Mouse (Mus musculus) inflammation-experienced regulatory T-cells, adult 6 months (primary cell): Measurements from ENCODE around the gene AI837181. TPM values are rescaled to one million over a fixed set of nuclear protein-coding genes. Genes with fewer than 3 reads are reported as not detected.
A peak's percentile ranks its signal among the peaks of the same experiment; 100 is the strongest.

Experiments used
- ATAC-seq: one replicate; pipeline ENCODE4 v1.8.0; 2017
- polyA plus RNA-seq, 3 experiments: library from polyadenylated mRNA; unstranded; fragments of 100-300 nt; shearing (Covaris generic); gene quantifications; one replicate each; pipeline ENCODE4 v1.2.1; 2017

The AI837181 gene
- polyA plus RNA-seq, 3 experiments from 2014 or later, result 14.5 to 28.0 (median 21.2) TPM

GRCm38 (mm10) chr19:5447515-5448353, 22.8 kb downstream of the AI837181 start, which contains the start of gene Fosl1:
Gene Fosl1, plus strand, starts transcription at chr19:5447547.
- peak; percentile 92 for ATAC-seq

- no peak for ATAC-seq
Observed at GRCm38 (mm10) chr19:5448354-5449150, 23.6 kb downstream of the AI837181 start.

GRCm38 (mm10) chr19:5449673-5450072, 24.7 kb downstream of the AI837181 start:
- no peak for ATAC-seq

- ATAC-seq, result no peak
Observed at GRCm38 (mm10) chr19:5451766-5452165, 26.8 kb downstream of the AI837181 start.

DNA sequence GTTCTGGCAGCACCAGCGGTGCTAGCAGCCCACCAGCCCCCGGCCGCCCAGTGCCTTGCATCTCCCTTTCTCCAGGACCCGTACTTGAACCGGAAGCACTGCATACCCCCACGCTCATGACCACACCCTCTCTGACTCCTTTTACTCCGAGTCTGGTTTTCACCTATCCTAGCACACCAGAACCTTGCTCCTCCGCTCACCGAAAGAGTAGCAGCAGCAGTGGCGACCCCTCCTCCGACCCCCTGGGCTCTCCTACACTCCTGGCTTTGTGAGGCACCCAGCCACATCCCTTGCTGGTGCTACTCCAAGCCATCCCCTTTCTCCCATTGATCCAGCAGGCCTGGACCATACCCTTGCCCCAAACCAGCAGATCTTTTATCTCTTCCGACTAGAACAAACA, 30.1 kb downstream of the AI837181 start:
- ATAC-seq, result no peak

GRCm38 (mm10) chr19:5455568-5455967, 30.6 kb downstream of the AI837181 start:
- ATAC-seq, result no peak

DNA sequence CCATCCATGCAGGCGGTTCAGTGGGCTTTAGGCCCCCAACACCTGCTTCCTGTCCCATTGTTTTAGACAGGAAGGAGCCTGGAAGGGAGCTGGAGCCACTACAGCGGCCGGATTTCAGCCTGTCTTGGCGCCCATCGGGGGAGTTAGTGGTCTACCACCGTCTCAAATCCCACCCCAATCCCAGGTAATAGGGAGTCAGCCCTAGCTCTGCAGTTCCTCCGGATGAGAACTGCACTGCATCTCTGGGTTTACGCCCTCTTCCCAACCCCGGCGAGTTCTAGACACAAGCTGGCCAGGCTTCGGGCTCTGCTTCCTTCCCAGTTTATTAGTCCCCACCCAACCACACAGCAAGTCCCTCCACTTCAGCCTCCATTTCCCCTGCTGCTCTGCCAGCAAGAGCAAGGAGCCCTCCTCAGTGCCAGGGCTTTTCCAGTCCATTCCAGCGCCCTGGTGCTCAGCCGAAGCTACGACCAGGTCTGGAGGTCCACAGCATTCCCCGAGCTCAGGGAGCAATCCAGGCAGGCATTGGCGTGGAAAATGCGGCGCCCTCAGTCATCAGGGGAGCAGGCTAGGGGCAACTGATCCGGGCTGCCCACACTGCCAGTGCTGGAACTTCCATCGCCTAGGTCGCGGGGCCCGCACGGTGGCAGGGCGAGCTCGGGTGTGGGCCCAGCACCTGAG, 31.4 kb downstream of the AI837181 start:
- ATAC-seq, result no peak

DNA sequence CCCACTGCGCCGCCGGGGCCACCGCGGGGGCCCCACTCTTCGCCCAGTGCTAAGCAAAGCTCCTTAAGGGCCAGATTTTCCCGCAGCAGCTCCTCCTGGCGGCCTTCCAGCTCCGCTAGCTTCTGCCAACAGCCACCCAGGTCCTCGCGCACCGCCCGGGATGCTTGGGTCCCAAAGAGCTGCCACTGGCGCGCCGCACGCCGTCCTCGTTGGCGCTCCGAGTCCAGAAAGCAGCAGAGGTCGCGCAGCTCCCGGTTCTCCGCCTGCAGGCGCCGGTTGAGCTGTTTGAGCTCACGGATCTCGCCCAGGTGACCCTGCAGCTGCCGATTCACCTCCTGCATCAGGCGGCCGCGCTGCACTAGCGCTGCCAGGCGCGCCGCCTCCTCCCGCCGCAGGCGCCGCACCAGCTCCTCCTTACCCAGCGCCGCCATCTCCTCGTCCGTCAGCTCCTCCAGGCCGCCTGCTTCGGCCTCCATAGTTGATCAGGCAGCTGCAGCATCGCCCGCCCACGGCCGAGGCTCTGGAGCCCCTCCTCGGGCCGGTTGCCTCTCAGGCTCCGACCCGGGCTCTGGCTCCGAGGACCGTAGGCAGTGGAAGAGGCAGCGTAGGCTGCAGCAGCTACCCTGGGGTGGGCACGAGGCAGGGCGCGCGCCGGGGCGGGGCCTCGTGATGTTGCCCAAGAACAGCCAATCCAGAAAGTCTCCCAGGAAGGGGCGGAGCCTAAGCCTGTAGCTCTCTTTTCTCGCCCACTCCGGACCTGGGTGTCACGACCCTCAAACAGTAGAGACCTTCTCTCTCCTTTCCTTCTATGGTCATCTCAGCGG, 32.2 kb downstream of the AI837181 start:
- ATAC-seq, result peak; percentile 90

DNA sequence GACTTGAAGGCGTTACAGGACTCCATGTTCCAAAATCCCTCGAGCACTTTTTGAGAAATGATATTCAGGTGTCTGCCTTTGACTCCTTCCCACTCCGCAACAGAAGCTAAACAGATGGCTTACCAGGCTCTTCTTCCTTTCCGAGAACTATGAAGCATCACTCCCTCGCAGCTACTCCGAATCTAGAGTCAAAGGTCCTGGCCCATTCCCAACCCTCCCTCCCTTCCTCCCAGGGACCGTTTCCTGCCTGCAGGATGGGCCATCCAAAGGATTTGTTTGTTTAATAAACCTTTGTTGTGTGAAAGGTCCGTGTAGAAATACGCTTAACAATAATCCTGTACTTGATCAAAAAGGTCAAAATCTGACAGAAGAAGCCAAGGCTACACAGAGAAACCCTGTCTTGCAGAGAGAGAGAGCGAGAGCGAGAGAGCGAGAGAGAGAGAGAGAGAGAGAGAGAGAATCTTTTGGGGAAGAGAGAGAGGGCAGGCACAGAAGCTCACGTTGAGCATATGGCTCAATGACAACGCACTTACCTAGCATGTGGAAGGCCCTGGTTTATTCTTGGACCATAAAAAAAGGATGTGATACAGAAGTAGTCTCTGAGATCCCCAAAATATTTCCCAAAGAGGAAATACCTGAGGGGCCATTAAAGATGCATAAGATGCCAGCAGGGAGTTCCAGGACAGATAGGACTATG, 33.0 kb downstream of the AI837181 start, which contains the start of gene Ccdc85b:
Ccdc85b (minus strand) TSS at position 149 of the 697 bp plus-strand sequence.
- peak; percentile 7 for ATAC-seq

DNA sequence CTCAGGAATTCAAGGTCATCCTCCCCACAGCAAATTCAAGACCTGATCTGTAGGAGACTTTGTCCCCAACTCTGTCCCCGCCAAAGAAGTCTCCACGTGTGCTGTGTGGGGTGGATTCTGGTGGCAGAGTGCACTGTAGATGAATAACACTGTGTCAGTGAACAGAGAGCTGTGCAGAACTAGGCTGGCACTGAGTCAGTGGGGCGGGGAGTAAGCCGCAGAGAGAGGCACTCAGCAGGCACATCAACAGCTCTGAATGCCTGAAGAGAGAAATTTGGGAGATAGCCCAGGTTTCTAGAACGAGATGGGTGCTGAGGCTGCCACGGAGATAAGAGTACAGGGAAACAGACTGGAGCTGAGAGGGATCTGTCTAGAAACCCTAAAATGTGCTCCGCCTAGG, 34.1 kb downstream of the AI837181 start:
- no peak for ATAC-seq

GRCm38 (mm10) chr19:5459896-5460295, 35.0 kb downstream of the AI837181 start:
- no peak for ATAC-seq

- ATAC-seq, result peak; percentile 60
Observed at GRCm38 (mm10) chr19:5460465-5460911, 35.5 kb downstream of the AI837181 start, which contains the start of gene Fibp. Gene Fibp, plus strand, starts transcription at chr19:5460615.

DNA sequence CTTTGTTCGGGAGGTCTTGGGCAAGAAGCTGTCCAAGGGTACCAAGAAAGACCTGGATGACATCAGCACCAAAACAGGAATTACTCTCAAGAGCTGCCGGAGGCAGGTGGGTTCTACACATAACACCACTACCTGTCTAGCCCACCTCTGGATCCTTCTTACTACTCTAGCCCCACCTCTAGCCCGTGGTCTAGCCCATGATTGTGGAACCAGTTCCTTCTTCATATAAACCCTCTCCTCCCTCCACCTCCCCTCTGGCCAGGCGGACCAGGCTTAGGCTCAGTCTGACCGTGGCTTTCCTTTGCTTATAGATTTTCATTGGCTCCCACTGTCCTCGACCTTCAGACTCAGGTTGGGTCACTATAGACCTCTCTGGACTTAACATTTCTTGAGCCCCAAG, 36.5 kb downstream of the AI837181 start:
- no peak for ATAC-seq

- no peak for ATAC-seq
Observed at GRCm38 (mm10) chr19:5463212-5463611, 38.3 kb downstream of the AI837181 start.

DNA sequence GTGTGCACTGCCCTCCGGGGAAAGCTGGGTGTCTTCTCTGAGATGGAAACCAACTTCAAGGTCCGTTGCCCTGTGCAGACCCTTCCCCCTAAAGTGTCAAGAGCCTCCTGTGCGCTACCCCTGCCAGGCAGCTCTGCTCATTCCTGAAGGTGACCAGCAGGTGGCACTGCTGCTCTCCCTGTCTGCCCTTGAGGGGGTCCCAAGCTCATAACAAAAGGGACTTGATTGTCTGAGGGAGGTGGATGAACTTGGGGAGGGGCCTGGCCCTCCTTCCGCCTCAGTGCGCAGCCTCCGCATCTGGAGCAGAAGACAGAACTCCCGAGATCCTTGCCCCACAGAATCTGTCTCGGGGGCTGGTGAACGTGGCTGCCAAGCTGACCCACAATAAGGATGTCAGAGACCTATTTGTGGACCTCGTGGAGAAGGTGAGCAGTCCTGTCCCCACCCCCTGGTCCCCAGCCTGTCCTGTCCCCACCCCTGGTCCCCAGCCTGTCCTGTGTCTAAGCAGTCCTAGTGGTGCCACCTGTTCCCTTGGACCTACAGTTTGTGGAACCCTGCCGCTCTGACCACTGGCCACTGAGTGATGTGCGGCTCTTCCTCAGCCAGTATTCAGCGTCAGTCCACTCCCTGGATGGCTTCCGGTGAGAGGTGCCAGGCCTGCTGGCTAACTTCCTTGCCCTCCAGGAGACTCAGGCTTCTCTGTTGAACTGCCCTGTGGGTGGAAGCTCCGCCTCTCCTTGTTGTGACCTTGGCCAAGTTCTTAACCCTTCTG, 39.0 kb downstream of the AI837181 start:
- ATAC-seq, result no peak

DNA sequence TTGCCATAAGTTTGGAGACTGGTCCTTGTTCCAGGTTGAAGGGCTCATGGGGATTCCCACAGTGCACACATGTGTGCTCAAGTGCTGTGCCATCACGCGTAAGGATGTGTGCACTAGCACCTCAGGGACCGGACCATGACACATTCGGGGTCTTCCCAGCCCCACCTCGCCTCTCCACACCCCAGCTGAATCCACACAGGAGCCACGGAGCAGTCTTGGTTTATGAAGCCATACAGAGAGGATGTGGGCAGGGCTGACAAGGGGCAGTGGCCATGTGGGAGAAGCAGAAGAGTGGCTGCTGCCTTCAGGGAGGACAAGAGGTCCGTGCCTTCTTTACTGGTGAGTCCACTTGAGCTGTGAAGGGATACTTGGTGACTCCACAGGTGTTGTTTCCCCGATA, 40.1 kb downstream of the AI837181 start:
- ATAC-seq, result no peak

DNA sequence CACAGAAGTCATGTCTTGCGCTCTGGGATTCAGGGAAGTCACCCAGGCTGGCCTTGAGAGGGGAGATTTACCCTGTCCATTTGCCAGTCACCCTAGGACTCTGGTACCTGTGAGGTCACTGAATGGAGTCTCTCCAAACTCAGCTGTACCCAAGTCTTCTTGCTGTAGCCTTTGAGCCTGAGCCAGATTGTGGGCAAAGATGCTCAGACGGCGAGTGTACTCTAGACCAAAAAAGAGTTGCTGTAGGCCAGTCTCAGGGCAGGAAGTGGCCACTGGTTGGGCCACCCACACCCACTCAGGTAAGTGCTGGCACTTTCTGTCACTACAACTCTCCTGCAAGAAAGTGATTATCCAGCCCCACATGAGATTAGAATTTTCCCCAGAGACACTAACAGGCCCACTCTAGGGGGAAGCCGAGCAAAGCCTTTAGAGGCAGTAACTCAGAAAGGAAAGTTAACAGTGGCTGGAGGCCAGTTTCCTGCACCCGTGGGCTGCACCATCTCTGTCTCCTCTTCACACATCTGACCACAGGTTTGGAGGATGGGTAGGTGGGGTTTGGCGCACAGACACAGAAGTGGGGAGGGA, 42.1 kb downstream of the AI837181 start:
- ATAC-seq, result no peak

- peak; percentile 87 for ATAC-seq
Observed at GRCm38 (mm10) chr19:5468374-5468773, 43.4 kb downstream of the AI837181 start, which contains the start of gene Ctsw. Gene Ctsw, minus strand, starts transcription at chr19:5468507.

- ATAC-seq, result no peak
Observed at GRCm38 (mm10) chr19:5471846-5472245, 46.9 kb downstream of the AI837181 start.

- no peak for ATAC-seq
Observed at GRCm38 (mm10) chr19:5472857-5473256, 47.9 kb downstream of the AI837181 start.
